Mouse (Mus musculus) bone marrow macrophage, adult 2 months (primary cell): ENCODE measurements around the gene Slc38a7.

Source experiments
- CTCF ChIP-seq: IDR thresholded peaks from 2 replicates; pipeline ENCODE4 v1.5.1; 2012; ENCODE audit warnings: low read depth, mild to moderate bottlenecking, low read length, moderate library complexity
- POLR2A ChIP-seq: IDR thresholded peaks from 2 replicates; pipeline ENCODE4 v1.6.1; 2012; ENCODE audit warnings: mild to moderate bottlenecking, low read depth, low read length, borderline replicate concordance

DNA sequence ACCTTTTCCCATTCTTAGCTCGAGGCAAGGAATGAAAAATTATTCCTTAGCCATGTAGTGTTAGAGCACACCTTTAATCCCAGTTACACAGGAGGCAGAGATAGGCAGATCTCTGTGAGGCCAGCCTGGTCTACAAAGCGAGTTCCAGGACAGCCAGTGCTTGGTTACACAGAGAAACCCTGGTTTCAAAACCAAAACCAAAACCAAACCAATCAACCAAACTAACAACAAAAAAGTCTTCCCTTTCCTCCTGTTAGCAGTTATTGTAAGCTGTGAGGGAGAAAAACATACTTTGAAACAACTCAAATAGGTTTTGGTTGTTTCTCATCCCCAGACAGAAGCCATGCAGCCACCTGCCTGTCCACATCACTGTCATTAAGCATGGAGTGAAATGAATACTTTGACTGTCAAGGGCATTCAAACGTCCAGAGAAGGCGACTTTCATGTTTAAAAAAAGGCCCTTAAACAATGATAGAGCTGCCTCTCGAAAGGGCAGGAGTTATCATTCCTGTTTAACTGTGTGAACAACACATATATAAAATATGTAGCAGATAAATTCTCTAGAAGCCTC, 32.0 kb upstream of the Slc38a7 start:
- TF ChIP-seq CTCF (no peak), POLR2A (no peak)
